Mouse (Mus musculus) neural tube, embryonic 14.5 days (tissue): Measurements from ENCODE around the gene Angptl8. TPM values are rescaled to one million over a fixed set of nuclear protein-coding genes. Genes with fewer than 3 reads are reported as not detected.

ENCODE experiments used
- microRNA-seq: library from miRNA; unstranded; fragments of <30 nt; microRNA quantifications from one replicate; pipeline ENCODE4, GENCODE M21; 2016
- polyA plus RNA-seq: library from polyadenylated mRNA; unstranded; fragments of >200 nt; fragmentation: Nextera tagmentation; extraction: Ambion mirVana; gene quantifications from 2 replicates; pipeline ENCODE4 v1.2.1, GENCODE M21; 2014

The Angptl8 gene
- polyA plus RNA-seq, 1 experiment from 2014 or later, result 0.24 TPM

Small RNA genes within 50 kb of the gene (microRNA-seq; reads per million reads assigned to microRNA genes)
- gene Mir7083, result 2.3 reads per million

Other genes with a start within 250 kb of the Angptl8 start
- 73.0 and 77.5 TPM in 2 replicates for gene Timm29, start 242.8 kb upstream of the Angptl8 start, polyA plus RNA-seq
- gene Yipf2, start 242.7 kb upstream of the Angptl8 start, polyA plus RNA-seq, result 20.3 and 21.8 TPM in 2 replicates
- 138 and 152 TPM in 2 replicates for gene Smarca4, start 219.3 kb upstream of the Angptl8 start, polyA plus RNA-seq
- 7.3 and 8.3 TPM in 2 replicates for gene Ldlr, start 112.0 kb upstream of the Angptl8 start, polyA plus RNA-seq
- gene Spc24, start 75.2 kb upstream of the Angptl8 start, polyA plus RNA-seq, result 11.2 and 12.5 TPM in 2 replicates
- gene Kank2, start 36.8 kb upstream of the Angptl8 start, polyA plus RNA-seq, result 1.3 and 2.4 TPM in 2 replicates
- 8.2 and 13.8 TPM in 2 replicates for gene Dock6, start 17.1 kb downstream of the Angptl8 start, polyA plus RNA-seq
- 12.0 and 21.4 TPM in 2 replicates for gene Rab3d, start 82.7 kb downstream of the Angptl8 start, polyA plus RNA-seq
- 7.0 and 8.1 TPM in 2 replicates for gene Ccdc159, start 92.0 kb downstream of the Angptl8 start, polyA plus RNA-seq
- gene Tmem205, start 92.0 kb downstream of the Angptl8 start, polyA plus RNA-seq, result 48.6 and 49.6 TPM in 2 replicates
- gene Plppr2, start 101.5 kb downstream of the Angptl8 start, polyA plus RNA-seq, result 83.5 and 89.6 TPM in 2 replicates
- gene Swsap1, start 120.2 kb downstream of the Angptl8 start, polyA plus RNA-seq, result 10.1 and 21.3 TPM in 2 replicates
- gene Epor, start 128.0 kb downstream of the Angptl8 start, polyA plus RNA-seq, result 0.67 and 2.0 TPM in 2 replicates
- 1.8 TPM in 2 replicates for gene Rgl3, start 153.9 kb downstream of the Angptl8 start, polyA plus RNA-seq
- gene Ccdc151, start 167.1 kb downstream of the Angptl8 start, polyA plus RNA-seq, result 2.9 and 5.4 TPM in 2 replicates
- gene Prkcsh, start 167.3 kb downstream of the Angptl8 start, polyA plus RNA-seq, result 74.1 and 77.5 TPM in 2 replicates
- gene Elavl3, start 216.5 kb downstream of the Angptl8 start, polyA plus RNA-seq, result 132 and 146 TPM in 2 replicates
- not detected in 2 replicates for gene Gm49318, start 235.7 kb downstream of the Angptl8 start, polyA plus RNA-seq
- 13.5 and 14.2 TPM in 2 replicates for gene Zfp653, start 235.9 kb downstream of the Angptl8 start, polyA plus RNA-seq
- gene Ecsit, start 249.9 kb downstream of the Angptl8 start, polyA plus RNA-seq, result 56.8 and 64.2 TPM in 2 replicates